Mouse (Mus musculus) cerebellum, adult 8-10 months (tissue): ENCODE measurements around the gene Pnrc1.
A peak's percentile ranks its signal among the peaks of the same experiment; 100 is the strongest.

Experiments
- DNase-seq: peaks from one replicate; pipeline ENCODE4 v3.0.0; 2022

Gene Pnrc1

DNA sequence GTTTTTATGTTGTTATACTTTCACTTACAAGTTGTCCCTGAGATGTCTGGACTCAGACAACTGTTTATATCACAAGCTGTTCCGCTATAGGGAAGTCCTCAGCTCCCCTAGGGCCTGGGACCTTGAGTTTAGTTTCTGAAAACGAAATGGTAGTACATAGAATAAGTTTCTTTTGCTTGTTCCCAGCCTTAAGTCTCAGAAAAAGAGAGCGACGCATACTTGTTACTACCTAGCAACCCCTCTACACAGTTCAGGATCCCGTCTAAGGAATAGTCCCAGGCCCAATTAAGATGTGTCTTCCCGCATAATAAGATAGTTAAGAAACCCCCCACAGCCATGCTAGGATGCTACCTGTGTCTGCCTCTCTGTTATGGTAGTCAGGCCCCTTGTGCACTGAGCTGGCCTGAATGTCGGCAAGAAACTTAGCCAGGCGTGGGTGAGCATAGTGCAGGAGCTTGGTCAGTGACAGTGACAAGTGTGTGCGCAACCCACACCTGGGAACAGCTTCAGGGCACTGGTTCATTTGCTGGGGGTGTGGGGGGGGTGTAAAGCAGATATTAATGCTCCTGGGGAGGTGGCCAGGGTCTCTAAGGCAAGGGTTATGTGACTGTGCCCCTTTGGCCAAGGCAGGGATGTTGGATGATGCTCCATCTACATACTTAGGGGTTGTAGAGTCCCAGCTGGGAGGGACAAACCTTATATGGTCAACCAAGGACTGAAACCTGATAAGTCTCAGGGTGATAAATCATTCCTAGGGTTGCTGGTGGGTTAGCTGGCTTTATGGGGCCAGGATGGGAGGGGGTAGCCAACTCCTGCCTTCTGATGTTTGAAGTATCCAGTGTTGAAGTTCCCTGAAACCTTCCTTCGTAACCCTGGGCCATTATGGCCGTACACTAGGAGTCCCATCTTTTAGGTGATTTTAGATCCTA lies 19.3 kb downstream of the Pnrc1 start:
- no peak for DNase-seq

DNA sequence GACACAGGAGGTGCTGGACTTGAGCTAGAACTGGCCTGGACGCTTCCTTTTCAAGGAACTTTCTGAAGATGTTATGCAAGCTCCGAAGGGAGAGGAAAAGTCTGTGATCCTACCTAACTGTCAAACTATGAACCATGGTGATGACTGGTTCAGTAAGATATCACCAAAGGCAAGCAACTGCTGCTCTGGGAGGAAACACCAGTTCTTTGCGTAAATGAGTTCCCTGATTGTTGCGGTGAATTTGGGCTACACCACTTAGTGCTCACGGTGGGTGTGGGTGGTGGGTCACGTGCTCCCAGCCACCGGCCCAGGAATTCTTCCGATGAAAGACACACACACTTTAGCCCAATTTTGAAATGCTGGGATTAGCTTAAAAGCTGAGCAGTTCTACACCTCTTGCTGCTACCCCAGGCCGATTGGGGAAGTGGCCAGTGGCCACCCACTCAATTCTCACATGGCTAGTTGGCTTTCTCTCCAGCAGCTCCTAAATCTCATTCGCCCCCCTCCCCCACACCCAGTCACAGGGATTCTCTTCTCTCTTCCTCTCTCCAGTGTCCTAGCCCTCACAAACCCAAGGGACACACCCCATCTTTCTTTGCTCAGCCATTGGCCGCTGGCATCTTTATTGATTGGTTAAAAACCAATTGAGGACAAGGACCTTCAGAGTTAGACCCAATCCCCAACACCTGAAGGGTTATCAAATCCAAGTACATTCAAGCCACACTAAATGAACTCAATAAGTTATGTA lies 24.8 kb downstream of the Pnrc1 start:
- DNase-seq = no peak

DNA sequence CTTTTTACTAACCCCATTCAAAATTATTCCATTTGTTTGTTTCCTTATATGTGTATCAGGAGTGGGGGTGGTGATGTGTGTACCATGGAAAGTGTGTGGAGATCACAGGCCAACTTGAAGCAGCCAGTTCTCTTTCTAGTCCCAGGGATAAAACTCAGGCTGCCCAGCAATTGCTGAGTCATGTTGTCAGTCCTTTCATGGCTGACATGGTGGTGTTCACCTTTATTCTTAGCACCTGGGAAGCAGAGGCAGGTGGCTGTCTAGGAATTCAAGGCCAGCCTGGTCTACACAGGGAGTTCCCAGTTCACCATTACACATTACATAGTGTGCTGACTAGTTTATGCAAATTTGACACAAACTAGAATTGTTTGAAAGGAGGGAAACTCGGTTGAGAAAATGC lies 27.1 kb downstream of the Pnrc1 start:
- no peak for DNase-seq

DNA sequence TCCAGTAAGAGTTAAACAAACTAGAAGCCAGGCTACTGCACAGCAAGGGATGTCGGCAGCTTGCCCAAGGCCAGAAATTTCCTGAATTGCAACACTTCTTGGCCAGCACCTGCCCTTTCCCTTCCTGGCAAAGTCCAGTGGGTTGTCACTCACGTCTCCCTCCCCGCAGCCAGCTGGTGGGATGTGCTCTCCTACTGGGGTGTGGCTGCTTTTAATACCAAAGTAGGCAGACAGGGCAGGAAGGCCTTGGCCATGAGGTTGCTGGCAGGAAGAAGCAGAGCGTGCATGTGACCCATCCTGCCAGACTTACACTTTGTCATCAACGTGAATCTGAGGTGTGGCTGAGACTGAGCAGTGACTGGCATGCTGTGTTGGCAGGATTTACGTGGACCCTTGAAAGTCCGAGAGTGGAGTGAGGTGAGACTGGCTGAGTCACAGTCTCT lies 28.6 kb downstream of the Pnrc1 start:
- DNase-seq = peak; percentile 71

DNA sequence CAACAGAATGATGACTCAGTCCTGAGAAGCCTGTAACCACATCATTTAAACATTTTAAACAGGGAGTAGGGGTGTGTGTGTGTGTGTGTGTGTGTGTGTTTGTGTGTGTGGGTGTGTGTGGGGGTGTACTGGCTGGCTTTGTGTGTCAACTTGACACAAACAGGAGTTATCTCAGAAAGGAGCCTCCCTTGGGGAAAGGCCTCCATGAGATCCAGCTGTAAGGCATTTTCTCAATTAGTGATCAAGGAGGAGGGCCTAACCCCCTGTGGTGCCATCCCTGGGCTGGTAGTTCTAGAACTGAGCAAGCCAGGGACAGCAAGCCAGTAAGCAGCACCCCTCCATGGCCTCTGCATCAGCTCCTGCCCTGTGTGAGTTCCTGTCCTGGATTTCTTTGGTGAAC lies 29.7 kb downstream of the Pnrc1 start:
- DNase-seq = no peak

DNA sequence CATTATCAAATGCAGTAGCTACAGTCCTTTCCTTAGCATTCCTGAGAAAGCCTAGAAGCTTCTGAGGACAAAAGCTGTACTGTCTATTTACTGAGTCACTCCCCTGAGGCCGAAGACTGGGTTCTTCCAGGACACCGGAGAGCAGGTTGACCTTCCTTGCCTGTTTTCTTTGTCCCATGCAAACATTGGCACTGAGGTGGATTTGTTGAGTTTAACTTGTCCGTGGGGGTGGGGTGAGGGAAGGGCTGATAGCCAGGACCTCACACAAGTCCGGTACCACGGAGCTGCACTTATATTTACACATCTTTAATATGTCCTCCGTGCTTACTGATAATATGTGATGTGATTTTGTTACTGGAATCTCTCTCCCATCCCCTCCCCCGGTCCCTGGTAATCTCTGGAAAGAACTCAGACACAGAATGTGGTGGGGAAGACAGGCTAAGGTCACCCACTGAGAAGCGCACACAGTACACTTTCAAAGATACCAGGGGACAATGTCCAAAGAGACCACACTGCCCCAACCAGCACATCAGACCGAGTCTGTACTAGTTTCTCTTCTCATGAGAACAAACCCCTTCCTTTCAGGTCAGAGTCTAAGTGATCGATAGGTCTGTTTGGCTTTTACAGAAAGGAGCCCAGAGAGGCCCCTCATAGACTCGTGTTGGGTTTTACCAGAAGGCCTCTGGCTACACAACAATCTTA lies 32.5 kb downstream of the Pnrc1 start:
- DNase-seq = no peak

DNA sequence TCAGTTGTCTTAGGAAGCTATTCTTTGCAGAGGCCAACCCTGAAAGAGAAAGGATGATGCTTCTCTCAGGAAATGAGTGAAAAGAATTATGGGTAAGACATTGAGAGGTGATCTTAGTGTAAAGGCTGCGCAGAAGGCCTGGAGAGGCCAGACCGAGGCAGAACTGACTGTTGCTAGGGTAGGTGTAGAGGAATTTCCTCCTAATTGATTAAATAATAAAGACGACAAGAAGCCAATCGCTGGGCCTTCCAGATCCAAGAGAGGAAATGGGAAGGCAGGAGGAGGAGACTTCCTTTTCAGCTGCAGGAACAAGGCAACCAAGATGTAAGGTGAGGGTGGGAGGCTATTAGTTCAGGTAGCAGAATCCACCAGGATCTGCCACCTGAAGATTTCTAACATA lies 35.3 kb downstream of the Pnrc1 start:
- no peak for DNase-seq

DNA sequence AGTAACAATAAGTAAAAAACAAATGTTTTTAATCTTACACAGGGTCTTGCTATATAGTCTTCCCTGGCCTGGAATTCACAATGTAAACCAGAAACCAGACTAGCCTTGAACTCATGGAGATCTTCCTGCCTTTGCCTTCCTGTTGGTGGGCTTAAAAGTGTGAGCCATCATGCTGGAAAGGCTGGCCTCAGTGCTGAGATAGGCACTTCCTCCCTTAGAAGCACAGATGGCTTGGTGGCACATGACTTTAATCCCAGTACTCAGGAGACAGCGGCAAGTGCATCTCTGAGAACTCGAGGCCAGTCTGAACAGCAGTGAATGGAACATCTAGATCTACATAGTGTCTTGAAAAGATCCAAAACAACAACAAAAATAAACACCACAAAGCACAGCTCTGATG lies 39.1 kb downstream of the Pnrc1 start:
- DNase-seq = no peak

DNA sequence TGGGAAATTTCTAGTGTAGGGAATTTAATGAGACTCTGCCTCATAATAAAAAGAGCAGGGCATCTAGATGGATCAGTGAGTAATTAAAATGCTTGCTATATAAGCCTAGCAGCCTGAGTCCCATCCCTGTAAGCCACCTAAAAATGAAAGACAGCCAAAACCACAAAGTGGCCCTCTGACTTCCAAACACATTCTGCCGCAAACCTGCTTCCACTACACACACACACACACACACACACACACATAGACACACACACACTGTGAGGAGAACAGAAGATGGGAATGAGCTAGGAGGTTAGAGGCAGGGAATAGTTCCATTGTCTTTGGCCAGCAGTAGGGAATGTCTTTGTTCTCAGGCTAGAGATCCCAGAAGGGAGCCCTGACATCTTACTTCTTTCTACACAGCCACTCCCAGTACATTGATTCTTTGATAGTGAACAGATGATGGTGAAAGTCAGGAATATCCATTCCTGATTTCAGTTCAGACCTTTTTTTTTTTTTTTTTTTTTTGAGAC lies 40.2 kb downstream of the Pnrc1 start:
- no peak for DNase-seq

DNA sequence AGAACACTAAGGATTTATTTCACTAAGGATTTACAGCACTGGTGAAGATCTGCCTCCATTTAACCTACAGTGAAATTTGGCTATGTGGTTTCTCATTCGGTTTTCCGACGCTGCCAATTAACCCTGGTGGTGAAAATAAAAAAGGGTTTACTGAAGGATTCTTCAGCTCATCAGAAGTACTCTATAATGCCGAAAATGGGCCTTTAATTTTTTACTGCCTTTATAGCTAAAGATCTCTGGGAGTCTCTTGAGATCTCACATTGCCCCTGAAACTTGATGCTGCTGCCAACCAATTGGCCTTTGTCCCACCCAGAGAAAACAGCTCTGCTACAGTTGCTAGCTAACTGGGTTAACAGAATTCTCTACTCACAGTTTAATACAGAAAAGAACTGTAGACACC lies 41.0 kb downstream of the Pnrc1 start:
- peak; percentile 23 for DNase-seq

DNA sequence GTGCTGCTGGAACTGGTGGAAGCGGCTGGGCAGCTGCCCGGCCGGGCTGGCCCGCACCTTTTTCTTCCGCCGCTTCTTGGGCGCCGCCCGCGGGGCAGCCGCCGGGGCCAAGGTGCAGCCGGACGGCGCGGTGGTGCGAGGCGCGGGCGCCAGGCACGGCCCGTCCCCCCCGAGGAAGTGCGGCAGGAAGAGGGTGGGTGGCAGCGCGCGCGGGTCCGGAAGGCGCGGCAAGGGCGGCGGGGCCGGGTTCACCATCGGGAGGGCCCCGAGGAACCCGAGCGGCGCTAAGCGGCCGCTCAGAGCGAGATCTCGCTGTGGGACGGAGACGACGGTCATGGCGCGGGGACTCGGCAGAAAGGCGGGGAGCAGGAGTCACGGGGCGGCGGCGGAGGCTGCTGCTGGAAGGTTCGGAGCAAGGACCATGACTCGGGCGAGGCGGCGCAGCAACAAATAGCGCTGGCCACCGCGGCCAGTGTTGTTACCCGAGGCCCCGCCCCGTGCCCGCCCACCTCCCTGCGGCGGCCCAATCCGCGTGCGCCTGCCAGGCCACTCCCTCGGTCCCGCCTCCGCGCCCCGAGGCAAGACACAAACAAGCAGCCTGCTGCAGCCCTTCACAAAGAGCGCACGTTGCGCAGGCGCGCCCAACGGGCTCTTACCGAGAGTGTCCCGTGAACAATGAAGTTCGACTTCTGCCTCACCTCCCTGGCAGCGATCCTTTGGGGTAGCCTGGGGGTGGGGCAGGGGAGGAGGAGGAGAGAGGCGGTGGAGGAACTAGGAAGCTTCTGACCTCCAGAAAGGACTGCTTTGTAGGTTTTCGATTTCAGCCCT lies 41.7 kb downstream of the Pnrc1 start:
- peak; percentile 97 for DNase-seq

DNA sequence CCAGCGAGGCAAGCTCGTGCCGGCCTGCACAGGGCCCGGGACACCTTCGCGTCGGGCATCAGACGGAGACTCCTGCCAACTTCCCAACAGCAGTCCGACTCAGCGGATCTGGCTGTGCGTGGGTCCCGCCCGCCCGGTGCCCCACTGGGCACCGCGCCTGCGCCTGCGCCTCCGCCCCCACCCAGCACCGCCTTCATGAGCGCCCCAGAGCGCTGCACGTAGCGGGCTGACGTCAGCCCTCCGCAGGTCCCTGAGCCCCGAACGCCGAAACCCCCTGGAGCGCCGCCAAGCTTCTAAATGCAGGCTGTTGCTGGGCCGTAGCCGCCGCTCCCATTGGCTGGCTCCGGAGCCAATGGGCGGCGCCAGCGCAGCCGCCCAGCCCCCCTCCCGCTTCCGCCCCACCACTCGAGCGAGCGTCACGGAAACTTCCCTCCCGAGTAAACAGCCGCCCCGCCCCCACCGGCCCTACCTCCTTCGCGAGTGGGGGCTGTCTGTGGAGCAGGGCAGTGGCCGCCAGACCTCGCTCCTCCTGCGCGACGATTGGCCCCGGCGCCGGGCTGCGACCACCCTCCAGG lies 42.4 kb downstream of the Pnrc1 start:
- peak; percentile 97 for DNase-seq

DNA sequence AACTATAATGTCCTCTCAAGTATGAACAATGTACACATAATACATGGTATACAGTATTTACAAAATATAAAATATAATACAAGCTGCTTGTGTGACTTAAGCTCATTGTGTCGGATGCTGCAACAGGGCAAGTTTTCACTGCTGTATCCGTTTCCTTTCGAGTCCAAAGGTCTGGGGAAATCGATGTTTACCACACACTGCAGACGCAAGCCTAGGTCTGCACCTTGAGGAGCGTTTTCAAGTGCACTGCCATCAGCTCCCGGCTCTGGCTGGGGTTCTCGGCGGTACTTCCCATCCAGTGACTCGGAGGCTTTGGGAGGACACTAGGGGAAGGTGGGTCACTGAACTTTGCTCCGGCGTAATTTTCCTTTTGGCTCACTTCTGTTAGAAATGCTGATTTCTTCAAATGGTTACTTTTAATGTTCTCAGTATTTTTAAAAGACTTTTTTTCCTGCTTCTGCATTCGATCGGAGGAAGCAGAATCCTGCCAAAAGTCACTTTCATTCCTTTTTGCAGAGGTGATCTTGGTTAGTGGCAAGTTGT lies 44.0 kb downstream of the Pnrc1 start:
- no peak for DNase-seq

DNA sequence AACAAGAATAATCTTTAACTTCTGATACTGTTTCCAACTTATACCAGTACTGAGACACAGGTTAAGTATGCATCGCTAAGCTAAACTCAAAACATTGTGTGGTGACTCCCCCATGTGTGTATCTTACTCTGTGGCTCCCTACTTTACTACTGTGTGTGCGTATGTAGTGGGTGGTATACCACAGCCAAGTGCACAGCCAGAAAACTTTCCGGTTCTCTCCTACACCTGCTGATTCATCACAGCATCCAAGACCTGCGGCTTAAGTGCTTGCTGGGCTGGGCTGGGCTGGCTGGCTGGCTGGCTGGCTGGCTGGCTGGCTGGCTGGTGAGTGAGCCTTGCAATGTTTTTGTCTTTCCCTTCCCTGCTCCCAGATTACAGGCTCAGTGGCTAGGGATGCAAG lies 46.0 kb downstream of the Pnrc1 start:
- DNase-seq = no peak

DNA sequence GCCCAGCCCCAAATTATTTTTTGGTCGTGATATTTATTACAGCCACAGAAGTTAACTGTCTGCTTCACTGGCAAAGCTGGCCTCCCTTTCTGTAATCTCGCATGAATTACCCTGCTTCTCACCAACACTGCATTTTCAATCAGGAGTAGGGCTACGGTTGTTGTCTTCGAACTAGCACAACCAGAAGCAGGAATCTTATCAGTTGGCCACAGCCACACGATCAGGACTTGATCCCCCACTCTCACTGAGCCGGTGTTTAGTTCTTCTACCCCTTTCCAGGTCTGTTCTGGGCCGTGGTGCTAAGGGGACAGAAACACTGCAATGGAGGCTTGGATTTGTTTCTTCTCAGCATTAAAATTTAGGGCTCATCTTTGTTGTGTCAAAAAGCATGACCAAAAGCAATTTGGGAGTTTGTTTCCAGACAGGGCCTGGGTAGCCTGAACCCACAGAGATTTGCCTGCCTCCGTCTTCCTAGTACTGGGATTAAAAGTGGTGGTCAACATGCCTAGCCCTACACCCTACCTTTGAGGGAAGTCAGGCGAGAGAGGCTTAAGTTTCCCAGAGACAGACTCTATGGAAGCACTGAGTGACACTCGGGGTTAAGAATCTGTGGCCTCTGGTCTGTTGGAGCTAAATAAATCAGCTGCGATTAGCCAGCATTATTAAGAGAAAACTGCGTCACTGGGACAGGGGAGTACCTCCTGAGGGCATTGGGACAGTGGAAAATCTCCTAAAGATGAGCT lies 46.8 kb downstream of the Pnrc1 start:
- DNase-seq = no peak

DNA sequence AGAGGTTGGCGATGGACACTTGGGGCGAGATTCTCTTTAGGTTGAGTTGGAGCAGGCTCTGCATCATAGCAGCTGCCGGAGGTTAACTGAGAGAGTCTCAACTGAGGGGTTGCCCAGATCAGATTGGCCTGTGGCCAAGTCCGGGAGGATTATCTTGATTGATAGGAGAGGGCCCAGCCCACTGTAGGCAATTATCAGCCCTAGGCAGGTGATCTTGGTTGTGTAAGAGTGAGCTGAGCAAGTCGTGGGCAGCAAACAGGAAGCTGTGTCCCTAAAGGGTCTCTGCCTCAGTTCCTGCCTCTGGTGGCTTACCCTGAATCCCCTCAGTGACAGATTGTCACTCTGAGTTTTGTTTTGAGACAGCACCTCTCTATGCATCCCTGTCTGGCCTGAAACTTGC lies 47.4 kb downstream of the Pnrc1 start:
- DNase-seq = no peak

DNA sequence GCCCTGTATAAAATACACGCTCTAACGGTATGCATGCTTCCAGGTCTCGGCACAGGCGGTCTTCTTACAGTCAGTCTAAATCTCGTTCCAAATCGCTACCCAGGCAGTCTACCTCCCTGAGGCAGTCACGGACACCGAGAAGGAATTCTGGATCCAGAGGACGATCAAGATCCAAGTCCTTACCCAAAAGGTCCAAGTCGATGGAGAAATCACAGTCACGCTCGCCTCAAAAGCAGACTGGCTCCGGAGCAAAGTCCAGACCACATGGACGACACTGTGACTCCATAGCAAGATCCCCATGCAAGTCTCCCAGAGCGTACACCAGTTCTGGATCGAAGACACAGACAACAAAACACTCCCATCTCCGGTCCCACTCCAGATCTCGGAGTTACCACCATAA lies 59.1 kb downstream of the Pnrc1 start:
- no peak for DNase-seq

DNA sequence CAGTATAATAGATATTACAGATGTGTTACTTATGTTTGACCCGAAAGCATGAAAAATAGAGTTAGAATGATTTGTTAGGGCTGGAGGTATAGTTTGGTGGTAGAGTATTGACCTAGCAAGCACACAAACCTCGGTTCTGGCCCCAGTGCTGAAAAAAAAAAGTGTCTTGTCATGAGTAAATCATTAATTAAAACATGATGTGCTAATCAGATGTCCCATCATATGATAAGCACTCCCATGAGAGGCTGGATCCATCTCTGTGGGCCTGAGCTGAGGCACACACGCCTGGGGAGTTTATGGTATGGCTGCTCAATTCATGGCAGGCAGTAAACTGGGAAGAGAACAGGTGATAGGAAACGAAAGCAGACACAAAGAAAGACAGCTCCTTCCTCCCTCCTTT lies 60.3 kb downstream of the Pnrc1 start:
- DNase-seq = no peak

DNA sequence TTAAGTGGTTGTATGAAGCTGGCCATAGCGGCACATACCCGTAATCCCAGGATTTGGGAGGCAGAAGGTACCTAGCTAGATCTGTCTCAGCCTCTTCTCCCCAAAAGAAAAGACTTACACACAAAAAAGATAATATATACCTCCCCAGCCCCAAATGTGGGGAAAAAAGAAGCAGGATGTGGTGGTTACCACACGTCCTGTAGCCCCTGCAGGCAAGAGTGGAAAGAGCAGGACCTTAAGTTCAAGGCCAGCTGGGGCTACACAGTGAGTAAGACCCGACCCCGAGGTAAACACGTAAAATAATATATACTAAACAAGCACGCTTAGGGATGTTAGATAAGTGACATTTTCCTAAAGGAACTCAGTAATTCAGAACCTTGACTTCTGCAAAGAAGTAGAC lies 62.8 kb downstream of the Pnrc1 start:
- DNase-seq = no peak

DNA sequence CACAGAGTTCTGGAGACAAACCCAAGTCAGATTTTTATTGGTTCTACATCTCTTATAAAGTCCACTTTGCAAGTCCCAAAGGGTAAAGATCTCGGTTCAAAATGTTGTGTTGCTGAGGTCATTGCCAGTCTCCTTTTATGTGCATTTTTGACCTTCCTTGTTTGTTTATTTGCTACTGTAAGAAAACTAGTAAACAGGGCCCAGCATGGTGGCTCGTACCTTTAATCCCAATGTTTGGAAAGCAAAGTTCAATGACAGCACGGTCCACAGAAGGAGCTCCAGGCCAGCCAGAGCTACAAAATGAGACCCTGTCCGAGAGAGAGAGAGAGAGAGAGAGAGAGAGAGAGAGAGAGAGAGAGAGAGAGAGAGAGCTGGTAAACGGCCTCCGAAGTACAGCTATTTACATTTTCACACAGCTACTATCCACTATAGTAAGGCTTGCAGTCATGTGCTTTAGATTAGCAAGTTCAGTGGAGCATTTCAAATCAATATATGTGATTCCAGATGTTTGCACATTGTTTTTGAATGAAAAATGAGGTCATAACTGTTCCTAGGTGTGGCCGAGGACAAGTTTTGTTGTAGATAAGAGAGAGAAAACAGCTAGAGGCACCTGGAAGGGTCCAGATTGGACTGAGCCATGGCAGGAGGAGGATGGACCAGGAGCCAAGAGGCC lies 65.8 kb downstream of the Pnrc1 start:
- DNase-seq = no peak
